In the genomic region with DNA sequence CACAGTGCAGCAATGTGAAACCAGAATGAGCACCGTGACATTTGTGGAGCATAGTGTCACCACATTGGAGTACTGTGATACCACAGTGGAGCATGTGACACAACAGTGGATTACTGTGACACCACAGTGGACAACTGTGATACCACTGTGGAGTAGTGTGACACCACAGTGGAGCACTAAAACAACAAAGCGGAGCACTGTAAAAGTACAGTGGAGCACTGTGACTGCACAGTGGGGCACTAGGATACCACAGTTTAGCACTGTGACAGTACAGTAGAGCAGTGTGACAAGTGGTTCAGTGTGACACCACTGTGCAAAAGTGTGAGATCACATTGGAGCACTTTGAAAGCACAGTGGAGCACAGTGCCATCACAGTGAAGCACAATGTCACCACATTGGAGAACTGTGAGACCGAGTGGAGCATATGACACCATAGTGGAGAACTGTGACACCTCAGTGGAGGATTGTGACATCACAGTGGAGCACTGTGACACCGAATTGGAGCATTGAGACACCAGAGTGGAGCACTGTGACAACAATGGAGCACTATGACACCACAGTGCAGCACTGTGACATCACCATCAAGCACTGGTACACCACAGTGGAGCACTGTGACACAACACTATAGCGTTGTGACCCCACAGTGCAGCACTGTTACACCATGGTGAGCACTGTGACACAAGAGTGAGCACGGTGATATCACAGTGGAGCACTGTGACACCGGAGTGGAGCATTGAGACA, we compare ENCODE assay signal across 8 mouse cellular contexts.
DNase-seq lines count a peak whose midpoint lies in the region; ATAC-seq lines count a peak whose summit lies in the region.

No protein-coding gene starts in this region.

- H3K4me1 ChIP-seq in embryonic facial prominence, embryonic 14.5 days (ENCODE audit: control insufficient read depth, insufficient read depth, low read length) = no peaks in the 10 kb centered on the region
- H3K4me1 ChIP-seq in hindbrain, embryonic 13.5 days (replicated peaks) = no peaks in the 10 kb centered on the region
- H3K4me1 ChIP-seq in midbrain, embryonic 13.5 days (replicated peaks) = no peaks in the 10 kb centered on the region

- no peak overlapping the region for H3K4me2 ChIP-seq in embryonic facial prominence, embryonic 14.5 days (ENCODE audit: low read depth, low read length)
- H3K4me2 ChIP-seq in hindbrain, embryonic 13.5 days = no peak overlapping the region
- H3K4me2 ChIP-seq in midbrain, embryonic 13.5 days (replicated peaks) = no peak overlapping the region

- H3K9ac ChIP-seq in embryonic facial prominence, embryonic 14.5 days (ENCODE audit: low read depth, low read length) = no peak overlapping the region
- H3K9ac ChIP-seq in hindbrain, embryonic 13.5 days = no peak overlapping the region
- no peak overlapping the region for H3K9ac ChIP-seq in midbrain, embryonic 13.5 days (replicated peaks)

- no peak overlapping the region for H3K27ac ChIP-seq in embryonic facial prominence, embryonic 14.5 days (replicated peaks; ENCODE audit: low read depth, low read length)
- H3K27ac ChIP-seq in hindbrain, embryonic 13.5 days = no peak overlapping the region
- H3K27ac ChIP-seq in midbrain, embryonic 13.5 days = no peak overlapping the region

- H3K36me3 ChIP-seq in embryonic facial prominence, embryonic 14.5 days (ENCODE audit: control insufficient read depth, insufficient read depth, low read length) = no peaks in the 10 kb centered on the region
- H3K36me3 ChIP-seq in hindbrain, embryonic 13.5 days = no peaks in the 10 kb centered on the region
- H3K36me3 ChIP-seq in midbrain, embryonic 13.5 days = 0 out of 2 replicates have a peak, but pooled peaks cover 8% of the 10 kb centered on the region

- H3K27me3 ChIP-seq in embryonic facial prominence, embryonic 14.5 days (replicated peaks; ENCODE audit: control insufficient read depth, insufficient read depth, low read length) = no peaks in the 10 kb centered on the region
- H3K27me3 ChIP-seq in hindbrain, embryonic 13.5 days = no peaks in the 10 kb centered on the region
- no peaks in the 10 kb centered on the region for H3K27me3 ChIP-seq in midbrain, embryonic 13.5 days

- WGBS in embryonic facial prominence, embryonic 14.5 days = 58% methylated on average over 7 of the region's 7 CpGs
- WGBS in hindbrain, embryonic 13.5 days = 59% methylated on average over 7 of the region's 7 CpGs
- WGBS in midbrain, embryonic 13.5 days = 63% methylated on average over 7 of the region's 7 CpGs

- H3K4me3 ChIP-seq in embryonic facial prominence, embryonic 14.5 days (ENCODE audit: low read depth, low read length) = no peak overlapping the region
- H3K4me3 ChIP-seq in hindbrain, embryonic 13.5 days = no peak overlapping the region
- no peak overlapping the region for H3K4me3 ChIP-seq in midbrain, embryonic 13.5 days (replicated peaks)

- H3K9me3 ChIP-seq in embryonic facial prominence, embryonic 14.5 days (ENCODE audit: control insufficient read depth, low read length) = peaks cover 64% of the 10 kb centered on the region
- H3K9me3 ChIP-seq in hindbrain, embryonic 13.5 days = peaks cover 69% of the 10 kb centered on the region
- H3K9me3 ChIP-seq in midbrain, embryonic 13.5 days = peaks cover 70% of the 10 kb centered on the region

- ATAC-seq in embryonic facial prominence, embryonic 14.5 days (ENCODE audit: low read depth) = peak; percentile 23
- peak; percentile 26 for ATAC-seq in hindbrain, embryonic 13.5 days (ENCODE audit: low FRiP score)
- ATAC-seq in midbrain, embryonic 13.5 days = peak; percentile 24

- peak; percentile 6 for DNase-seq in kidney, postnatal 14 days
- no peak for DNase-seq in kidney, postnatal 25 days
- DNase-seq in embryonic facial prominence, embryonic 14.5 days (ENCODE audit: low spot score) = no peak
- DNase-seq in right cerebral cortex, postnatal 4 days = no peak
- DNase-seq in ovary, postnatal 14 days (ENCODE audit: low spot score) = no peak
- no peak for DNase-seq in kidney, adult 8-10 months
